Mouse (Mus musculus): Measurements from ENCODE around the gene Btg1.

DNA sequence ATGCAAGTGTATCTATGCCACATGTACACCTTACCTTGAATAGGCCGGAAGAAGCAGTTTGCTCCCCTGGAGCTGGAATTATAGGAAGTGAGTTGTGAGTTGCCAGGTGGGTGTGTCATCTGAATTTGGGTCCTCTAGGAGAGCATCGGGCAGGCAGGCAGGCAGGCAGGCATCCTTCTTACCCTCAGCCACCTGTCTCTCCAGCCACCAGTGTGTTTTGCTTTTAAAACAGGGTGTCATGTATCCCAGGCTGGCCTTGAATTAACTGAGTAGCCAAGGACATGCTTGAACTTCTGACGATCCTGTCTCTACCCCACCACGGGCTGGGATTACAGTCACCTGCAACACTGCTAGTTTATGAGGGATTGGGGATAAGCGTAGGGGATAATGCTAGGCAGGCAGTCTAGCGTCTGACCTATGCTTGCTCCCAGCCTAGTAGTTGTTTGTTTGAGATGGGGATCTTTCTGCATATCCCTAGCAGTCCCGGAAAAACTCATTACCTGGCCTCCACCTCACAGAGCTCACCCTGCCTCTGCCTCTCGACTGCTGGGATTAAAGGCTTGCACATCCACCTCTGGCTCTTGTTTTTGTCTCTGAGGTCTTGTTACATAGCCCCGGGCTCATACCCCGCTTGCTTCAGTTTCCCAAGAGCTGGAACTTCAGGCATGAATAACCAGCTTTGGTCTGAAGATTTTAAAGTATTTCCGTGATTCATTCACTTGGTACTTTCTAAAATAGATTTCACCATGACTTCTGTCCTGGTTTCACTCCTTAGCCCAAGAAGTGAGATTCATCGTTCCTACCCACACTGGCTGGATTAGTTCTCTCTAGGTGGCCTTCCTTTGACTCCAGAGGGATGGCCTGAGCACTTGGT is 15.7 kb downstream of the Btg1 start:
- no peak for TF ChIP-seq CTCF (IDR thresholded peaks at IDR 0.05; ENCODE audit: extremely low read depth, insufficient read depth, insufficient read length, insufficient replicate concordance)
- TF ChIP-seq POLR2A (IDR thresholded peaks at IDR 0.05; ENCODE audit: low read depth, low read length) = no peak
